Mouse (Mus musculus): ENCODE results near the gene Atp2a1. TPM values are rescaled to one million over a fixed set of nuclear protein-coding genes. Genes with fewer than 3 reads are reported as not detected.
A peak's percentile ranks its signal among the peaks of the same experiment; 100 is the strongest.

Atp2a1 gene
- polyA plus RNA-seq (2014; fragmentation: Nextera tagmentation; extraction: Ambion mirVana): 2.7 and 3.0 TPM in 2 replicates

DNA sequence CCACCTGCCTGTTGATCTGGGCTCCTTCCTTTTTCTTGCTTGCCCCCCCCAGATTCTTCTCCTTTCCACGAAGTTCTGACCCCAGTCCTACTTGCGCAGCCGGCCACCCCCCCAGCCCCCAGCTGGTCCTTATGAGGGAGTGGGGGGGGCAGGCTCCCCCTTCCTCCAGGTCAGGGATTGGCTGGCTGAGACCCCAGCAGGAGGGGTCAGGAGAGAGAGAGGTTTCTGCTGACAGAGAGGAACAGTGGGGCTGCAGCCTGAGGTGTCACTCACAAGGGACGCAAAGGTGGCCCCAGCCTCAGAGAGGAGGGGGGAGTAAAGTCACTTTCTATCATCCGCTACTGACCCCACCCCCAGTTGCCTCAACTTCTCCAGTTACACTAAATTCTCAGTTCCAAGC lies at the start of gene Atp2a1:
Atp2a1 (minus strand) TSS at position 105 of the 400 bp plus-strand sequence.
- H3K4me2 ChIP-seq (replicated peaks; ENCODE audit: low read depth, low read length): no peak within 1 kb of the TSS; the same call in 1 of the 2 replicates
- ATAC-seq (ENCODE audit: low FRiP score): no peak
- H3K9ac ChIP-seq (ENCODE audit: low read depth, low read length): no peak within 1 kb of the TSS
- H3K4me1 ChIP-seq (replicated peaks; ENCODE audit: control insufficient read depth, insufficient read depth, low read length): no peaks in the 10 kb centered on the region
- H3K36me3 ChIP-seq (ENCODE audit: control insufficient read depth, insufficient read depth, low read length): peaks cover 3% of the 10 kb centered on the region; the same call in 1 of the 2 replicates
- no peak within 1 kb of the TSS for H3K27ac ChIP-seq (ENCODE audit: low read depth, low read length)
- WGBS: 41% methylated on average over 5 of the region's 5 CpGs
- H3K9me3 ChIP-seq (ENCODE audit: control insufficient read depth, low read length): no peaks in the 10 kb centered on the region
- no peak for DNase-seq (ENCODE audit: low spot score)
- no peak within 1 kb of the TSS for H3K4me3 ChIP-seq (ENCODE audit: low read depth, low read length)
- H3K27me3 ChIP-seq (ENCODE audit: control insufficient read depth, insufficient read depth, low read length): no peaks in the 10 kb centered on the region

DNA sequence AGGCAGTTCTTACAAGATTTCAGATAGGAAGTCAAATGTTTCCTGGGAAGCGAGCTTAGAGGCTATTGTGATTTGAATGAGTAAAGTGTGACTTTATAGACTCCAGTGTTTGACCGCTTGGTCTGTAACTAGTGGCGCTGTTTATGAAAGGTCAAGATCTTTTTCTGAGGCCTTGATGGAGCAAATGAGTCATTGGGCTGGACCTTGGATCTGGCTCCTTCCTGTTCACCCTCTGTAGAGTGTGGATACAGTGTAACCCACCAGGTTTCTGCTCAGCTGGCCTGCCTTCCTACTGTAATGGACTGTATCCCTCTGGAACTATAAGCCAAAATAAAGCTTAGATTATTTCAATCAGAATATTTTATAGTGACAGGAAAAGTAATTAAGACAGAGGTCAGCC lies 48.4 kb upstream of the Atp2a1 start:
- no peak overlapping the region for H3K4me3 ChIP-seq (ENCODE audit: low read depth, low read length)
- DNase-seq (ENCODE audit: low spot score) (no peak), ATAC-seq (ENCODE audit: low FRiP score) (no peak)
- no peaks in the 10 kb centered on the region for H3K27me3 ChIP-seq (ENCODE audit: control insufficient read depth, insufficient read depth, low read length)
- 85% methylated on average over 3 of the region's 3 CpGs for WGBS
- no peak overlapping the region for H3K4me2 ChIP-seq (replicated peaks; ENCODE audit: low read depth, low read length)
- H3K27ac ChIP-seq (ENCODE audit: low read depth, low read length): no peak overlapping the region
- H3K9ac ChIP-seq (ENCODE audit: low read depth, low read length): no peak overlapping the region
- H3K9me3 ChIP-seq (ENCODE audit: control insufficient read depth, low read length): no peaks in the 10 kb centered on the region
- H3K4me1 ChIP-seq (replicated peaks; ENCODE audit: control insufficient read depth, insufficient read depth, low read length): no peaks in the 10 kb centered on the region
- H3K36me3 ChIP-seq (ENCODE audit: control insufficient read depth, insufficient read depth, low read length): no peaks in the 10 kb centered on the region

DNA sequence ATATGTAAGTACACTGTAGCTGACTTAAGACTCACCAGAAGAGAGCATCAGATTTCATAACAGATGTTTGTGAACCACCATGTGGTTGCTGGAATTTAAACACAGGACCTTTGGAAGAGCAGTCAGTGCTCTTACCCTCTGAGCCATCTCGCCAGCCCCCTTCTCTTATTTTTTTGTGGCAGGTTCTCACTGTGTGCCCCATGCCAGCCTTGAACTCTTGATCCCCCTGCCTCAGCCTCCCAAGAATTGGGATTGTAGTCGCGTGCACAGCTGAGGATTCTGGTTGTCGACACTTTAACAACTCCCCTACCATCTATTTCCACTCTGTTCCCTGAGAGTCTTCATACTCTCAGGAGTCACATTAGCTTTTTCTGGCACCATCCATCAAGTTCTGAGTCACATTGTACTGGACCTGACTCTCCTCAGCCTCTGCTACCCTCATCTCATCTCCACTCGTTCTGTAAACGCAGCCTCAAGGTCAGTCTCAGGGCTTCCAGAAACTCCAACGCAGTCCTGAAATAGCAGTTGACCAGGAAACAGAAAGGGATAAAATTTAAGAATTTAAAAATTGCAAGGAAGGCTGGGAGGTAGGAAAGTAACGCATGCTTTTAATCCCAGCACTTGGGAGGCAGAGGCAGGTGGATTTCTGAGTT lies 44.3 kb upstream of the Atp2a1 start:
- H3K4me3 ChIP-seq (ENCODE audit: low read depth, low read length): no peak overlapping the region
- DNase-seq (ENCODE audit: low spot score): no peak
- no peaks in the 10 kb centered on the region for H3K27me3 ChIP-seq (ENCODE audit: control insufficient read depth, insufficient read depth, low read length)
- no peak overlapping the region for H3K27ac ChIP-seq (ENCODE audit: low read depth, low read length)
- no peak overlapping the region for H3K9ac ChIP-seq (ENCODE audit: low read depth, low read length)
- no peak for ATAC-seq (ENCODE audit: low FRiP score)
- H3K4me1 ChIP-seq (replicated peaks; ENCODE audit: control insufficient read depth, insufficient read depth, low read length): no peaks in the 10 kb centered on the region
- 85% methylated on average over 8 of the region's 8 CpGs for WGBS
- no peaks in the 10 kb centered on the region for H3K9me3 ChIP-seq (ENCODE audit: control insufficient read depth, low read length)
- no peak overlapping the region for H3K4me2 ChIP-seq (replicated peaks; ENCODE audit: low read depth, low read length)
- no peaks in the 10 kb centered on the region for H3K36me3 ChIP-seq (ENCODE audit: control insufficient read depth, insufficient read depth, low read length)

DNA sequence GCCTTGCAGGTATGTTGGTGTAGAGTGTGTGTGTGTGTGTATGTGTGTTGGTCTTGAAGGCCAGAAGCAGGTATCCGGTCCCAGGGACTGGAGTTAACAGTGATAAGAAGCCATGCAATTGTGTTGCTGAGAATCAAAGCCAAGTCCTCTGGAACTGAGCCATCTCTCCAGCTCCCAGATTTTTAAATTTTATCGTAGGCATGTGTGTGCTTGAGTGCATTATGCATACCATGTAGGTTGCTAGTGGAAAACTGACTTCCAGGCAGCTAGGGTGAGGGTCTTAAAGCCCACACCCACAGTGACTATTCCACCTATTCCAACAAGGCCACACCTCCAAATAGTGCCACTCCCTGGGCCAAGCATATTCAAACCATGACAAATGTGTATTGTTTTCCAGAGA lies 42.0 kb upstream of the Atp2a1 start:
- Histone ChIP-seq H3K9ac (ENCODE audit: low read depth, low read length) (no peak overlapping the region), H3K4me2 (replicated peaks; ENCODE audit: low read depth, low read length) (no peak overlapping the region), H3K4me1 (replicated peaks; ENCODE audit: control insufficient read depth, insufficient read depth, low read length) (0 out of 2 replicates have a peak, but pooled peaks cover 2% of the 10 kb centered on the region), H3K27me3 (ENCODE audit: control insufficient read depth, insufficient read depth, low read length) (no peaks in the 10 kb centered on the region), H3K9me3 (ENCODE audit: control insufficient read depth, low read length) (no peaks in the 10 kb centered on the region), H3K4me3 (ENCODE audit: low read depth, low read length) (no peak overlapping the region), H3K27ac (ENCODE audit: low read depth, low read length) (no peak overlapping the region), H3K36me3 (ENCODE audit: control insufficient read depth, insufficient read depth, low read length) (peaks cover under 1% of the 10 kb centered on the region; the same call in 1 of the 2 replicates)
- DNase-seq (ENCODE audit: low spot score) (no peak), ATAC-seq (ENCODE audit: low FRiP score) (no peak)
- 94% methylated on average over 2 of the region's 2 CpGs for WGBS

DNA sequence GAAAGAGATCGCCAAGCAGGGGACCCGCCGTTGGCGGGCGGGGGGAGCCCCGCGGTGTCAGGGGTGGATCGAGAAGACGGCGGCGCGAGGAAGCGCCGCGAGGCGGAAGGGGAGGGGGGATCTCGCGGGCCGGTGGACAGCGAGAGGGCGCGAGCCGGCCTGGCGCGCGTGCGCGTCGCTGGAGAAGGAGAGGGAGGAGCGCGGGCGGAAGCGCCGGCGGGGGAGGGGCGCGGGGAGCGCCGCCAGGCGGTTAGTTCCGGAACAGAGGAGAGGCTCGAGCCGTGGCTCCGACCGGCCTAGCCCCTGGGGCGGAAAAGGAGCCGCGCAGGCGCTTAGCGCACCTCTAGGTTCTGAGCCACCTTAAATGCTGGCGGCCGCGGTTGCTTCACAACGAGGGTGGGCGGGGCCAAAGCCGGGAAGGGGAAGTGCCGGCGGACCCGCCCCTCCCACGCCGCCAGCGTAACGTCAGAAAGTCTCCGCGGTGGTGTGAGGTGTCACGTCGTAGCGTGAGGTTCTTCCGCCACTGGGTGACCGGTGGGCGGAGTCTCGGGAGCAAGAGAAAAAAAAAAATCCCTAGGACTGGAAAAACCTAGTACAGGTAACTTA lies 40.5 kb upstream of the Atp2a1 start, which contains the start of gene Atxn2l:
Atxn2l (minus strand) TSS at position 165 of the 606 bp plus-strand sequence.
- Histone ChIP-seq H3K9ac (ENCODE audit: low read depth, low read length) (peak within 1 kb of the TSS; percentile 97), H3K4me3 (ENCODE audit: low read depth, low read length) (peak within 1 kb of the TSS; percentile 96), H3K27ac (ENCODE audit: low read depth, low read length) (peak within 1 kb of the TSS; percentile 99), H3K4me2 (replicated peaks; ENCODE audit: low read depth, low read length) (peak within 1 kb of the TSS; percentile 41), H3K4me1 (replicated peaks; ENCODE audit: control insufficient read depth, insufficient read depth, low read length) (0 out of 2 replicates have a peak, but pooled peaks cover 2% of the 10 kb centered on the region), H3K9me3 (ENCODE audit: control insufficient read depth, low read length) (no peaks in the 10 kb centered on the region), H3K27me3 (ENCODE audit: control insufficient read depth, insufficient read depth, low read length) (no peaks in the 10 kb centered on the region), H3K36me3 (ENCODE audit: control insufficient read depth, insufficient read depth, low read length) (peaks cover 6% of the 10 kb centered on the region; the same call in 1 of the 2 replicates)
- DNase-seq (ENCODE audit: low spot score): peak; percentile 99
- peak; percentile 89 for ATAC-seq (ENCODE audit: low FRiP score)
- WGBS: under 1% methylated on average over 65 of the region's 72 CpGs

DNA sequence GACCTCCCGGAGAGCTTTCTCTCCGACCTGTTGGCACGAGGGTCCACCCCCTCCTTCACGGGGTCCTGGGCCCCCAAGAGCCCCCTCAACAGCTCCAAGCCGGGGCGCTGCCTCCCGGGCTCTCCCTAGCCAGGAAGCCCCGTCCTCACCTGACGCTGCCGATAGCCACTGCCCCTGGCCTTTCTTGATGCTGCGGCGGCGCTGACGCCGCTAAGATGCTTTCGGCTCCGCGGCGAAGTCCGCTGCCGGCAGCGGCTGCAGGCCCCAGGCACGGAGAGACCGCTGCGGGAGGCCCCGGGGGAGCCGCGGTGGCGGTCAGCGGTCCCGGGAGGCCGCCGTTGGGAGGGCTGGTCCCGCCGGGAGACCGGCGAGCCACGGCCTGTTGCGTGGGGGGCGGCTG lies 39.8 kb upstream of the Atp2a1 start:
- Histone ChIP-seq H3K4me2 (replicated peaks; ENCODE audit: low read depth, low read length) (peak overlapping the region; percentile 41), H3K27ac (ENCODE audit: low read depth, low read length) (peak overlapping the region; percentile 99), H3K4me3 (ENCODE audit: low read depth, low read length) (peak overlapping the region; percentile 96), H3K9me3 (ENCODE audit: control insufficient read depth, low read length) (no peaks in the 10 kb centered on the region), H3K4me1 (replicated peaks; ENCODE audit: control insufficient read depth, insufficient read depth, low read length) (0 out of 2 replicates have a peak, but pooled peaks cover 2% of the 10 kb centered on the region), H3K9ac (ENCODE audit: low read depth, low read length) (peak overlapping the region; percentile 97), H3K27me3 (ENCODE audit: control insufficient read depth, insufficient read depth, low read length) (no peaks in the 10 kb centered on the region), H3K36me3 (ENCODE audit: control insufficient read depth, insufficient read depth, low read length) (peaks cover 10% of the 10 kb centered on the region)
- WGBS: under 1% methylated on average over 40 of the region's 40 CpGs
- ATAC-seq (ENCODE audit: low FRiP score): no peak
- DNase-seq (ENCODE audit: low spot score): no peak

DNA sequence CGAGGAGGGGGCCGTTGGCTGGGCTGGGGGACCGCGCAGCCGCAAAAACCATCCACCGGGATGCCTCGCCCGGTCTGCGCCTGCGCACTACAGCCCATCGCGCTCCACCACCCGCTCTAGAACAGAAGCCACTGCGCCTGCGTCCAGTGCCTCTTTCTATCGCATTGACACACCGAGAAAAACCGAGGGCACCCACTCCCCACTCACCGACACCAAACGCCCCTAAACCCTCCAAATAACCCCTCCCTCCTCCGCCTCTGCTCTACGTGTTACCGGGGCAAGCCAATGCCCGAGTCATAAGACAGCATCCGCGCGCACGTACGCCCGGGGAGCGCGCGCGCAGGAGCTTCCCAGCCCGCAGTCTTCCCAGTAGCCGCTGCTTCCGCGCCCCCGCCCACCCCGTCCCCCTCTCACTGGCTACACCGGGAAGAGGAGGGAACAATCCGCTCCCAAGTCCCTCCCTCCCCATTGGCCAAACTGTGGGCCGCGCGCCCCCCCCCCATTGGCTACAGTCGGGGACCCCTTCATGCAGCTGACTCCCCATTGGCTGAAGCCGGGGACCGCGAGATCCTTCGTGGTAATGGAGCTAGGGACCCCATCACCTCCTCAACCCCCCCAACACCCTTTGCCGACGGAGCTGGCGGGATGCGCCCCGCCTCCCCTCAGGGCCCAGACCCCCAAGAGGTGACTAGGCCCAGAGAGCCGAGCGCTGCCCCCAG lies 39.3 kb upstream of the Atp2a1 start:
- DNase-seq (ENCODE audit: low spot score) (peak; percentile 95), ATAC-seq (ENCODE audit: low FRiP score) (peak; percentile 91)
- peak overlapping the region; percentile 96 for H3K4me3 ChIP-seq (ENCODE audit: low read depth, low read length)
- peak overlapping the region; percentile 97 for H3K9ac ChIP-seq (ENCODE audit: low read depth, low read length)
- no peaks in the 10 kb centered on the region for H3K9me3 ChIP-seq (ENCODE audit: control insufficient read depth, low read length)
- WGBS: under 1% methylated on average over 51 of the region's 57 CpGs
- H3K4me2 ChIP-seq (replicated peaks; ENCODE audit: low read depth, low read length): peak overlapping the region; percentile 76
- peak overlapping the region; percentile 99 for H3K27ac ChIP-seq (ENCODE audit: low read depth, low read length)
- 0 out of 2 replicates have a peak, but pooled peaks cover 2% of the 10 kb centered on the region for H3K4me1 ChIP-seq (replicated peaks; ENCODE audit: control insufficient read depth, insufficient read depth, low read length)
- H3K36me3 ChIP-seq (ENCODE audit: control insufficient read depth, insufficient read depth, low read length): peaks cover 15% of the 10 kb centered on the region
- no peaks in the 10 kb centered on the region for H3K27me3 ChIP-seq (ENCODE audit: control insufficient read depth, insufficient read depth, low read length)

DNA sequence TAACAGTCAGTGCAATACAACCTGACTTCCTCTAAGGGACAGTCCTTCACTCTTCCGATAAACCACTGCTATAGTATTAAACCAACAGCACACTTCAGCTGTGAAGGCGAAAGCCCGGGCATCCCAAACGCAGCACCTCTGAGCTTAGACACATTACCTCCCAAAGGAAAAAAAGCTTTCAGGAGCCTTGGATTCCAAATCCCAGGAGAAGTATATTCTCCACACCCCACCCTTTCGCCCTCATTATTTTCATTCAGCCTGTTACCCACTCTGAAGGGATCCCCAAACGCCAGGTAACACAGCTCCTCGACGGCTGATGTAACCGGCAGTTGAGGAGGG lies 38.7 kb upstream of the Atp2a1 start:
- Histone ChIP-seq H3K9me3 (ENCODE audit: control insufficient read depth, low read length) (no peaks in the 10 kb centered on the region), H3K4me1 (replicated peaks; ENCODE audit: control insufficient read depth, insufficient read depth, low read length) (0 out of 2 replicates have a peak, but pooled peaks cover 2% of the 10 kb centered on the region), H3K27ac (ENCODE audit: low read depth, low read length) (peak overlapping the region; percentile 99), H3K36me3 (ENCODE audit: control insufficient read depth, insufficient read depth, low read length) (peaks cover 15% of the 10 kb centered on the region), H3K4me2 (replicated peaks; ENCODE audit: low read depth, low read length) (peak overlapping the region; percentile 76), H3K4me3 (ENCODE audit: low read depth, low read length) (peak overlapping the region; percentile 96), H3K27me3 (ENCODE audit: control insufficient read depth, insufficient read depth, low read length) (no peaks in the 10 kb centered on the region), H3K9ac (ENCODE audit: low read depth, low read length) (peak overlapping the region; percentile 74)
- DNase-seq (ENCODE audit: low spot score): no peak
- WGBS: 4% methylated on average over 9 of the region's 9 CpGs
- no peak for ATAC-seq (ENCODE audit: low FRiP score)

Data from hindbrain, embryonic 11.5 days (tissue).